Mouse (Mus musculus) forebrain, embryonic 14.5 days (tissue): ENCODE measurements around the gene Tbc1d12. TPM values are rescaled to one million over a fixed set of nuclear protein-coding genes. Genes with fewer than 3 reads are reported as not detected.

Source experiments
- ATAC-seq: fragments of 200-750 bp; cut with Nextera tagmentation; 2 replicates; pipeline ENCODE4 v1.8.0; 2017; ENCODE audit warnings: mild to moderate bottlenecking, moderate library complexity
- DNase-seq: peaks from one replicate; pipeline ENCODE4 v3.0.0-alpha.2; 2015; ENCODE audit warnings: low spot score
- H3K27ac ChIP-seq: fragments of 300-500 bp; sonication (generic); 2 replicates; pipeline ENCODE4 v1.5.1; 2014; ENCODE audit warnings: low read depth, mild to moderate bottlenecking, control low read depth, low read length, moderate library complexity
- H3K27me3 ChIP-seq: fragments of 300-500 bp; sonication (generic); replicated peaks from 2 replicates; pipeline ENCODE4 v1.6.1; 2014; ENCODE audit warnings: low read length, control low read depth, mixed read lengths; ENCODE audit not compliant: control insufficient read depth, insufficient read depth
- H3K36me3 ChIP-seq: fragments of 300-500 bp; sonication (generic); 2 replicates; pipeline ENCODE4 v1.6.1; 2014; ENCODE audit warnings: low read length, control low read depth; ENCODE audit not compliant: control insufficient read depth, insufficient read depth
- H3K4me1 ChIP-seq: fragments of 300-500 bp; sonication (generic); 2 replicates; pipeline ENCODE4 v1.6.1; 2014; ENCODE audit warnings: antibody characterized with exemption, low read length, control low read depth; ENCODE audit not compliant: control insufficient read depth, insufficient read depth
- H3K4me2 ChIP-seq: fragments of 300-500 bp; sonication (generic); 2 replicates; pipeline ENCODE4 v1.6.1; 2014; ENCODE audit warnings: mild to moderate bottlenecking, control low read depth, low read length
- H3K4me3 ChIP-seq: fragments of 300-500 bp; sonication (generic); 2 replicates; pipeline ENCODE4 v1.5.1; 2014; ENCODE audit warnings: low read depth, low read length, control low read depth
- H3K9ac ChIP-seq: fragments of 300-500 bp; sonication (generic); 2 replicates; pipeline ENCODE4 v1.6.1; 2014; ENCODE audit warnings: mild to moderate bottlenecking, low read length, control low read depth, moderate library complexity
- H3K9me3 ChIP-seq: fragments of 300-500 bp; sonication (generic); replicated peaks from 2 replicates; pipeline ENCODE4 v1.6.1; 2016; ENCODE audit warnings: low read length, control low read depth, mixed read lengths; ENCODE audit not compliant: control insufficient read depth
- WGBS: fragments of 180-500 bp; shearing (Covaris S2); extraction: QIAGEN DNeasy Blood & Tissue Kit; methylation state at CpG from one replicate; pipeline ENCODE4 v1.1.7; 2014; 5-methylcytosine and 5-hydroxymethylcytosine counted together
- polyA plus RNA-seq: library from polyadenylated mRNA; unstranded; fragments of >200 nt; fragmentation: Nextera tagmentation; extraction: Ambion mirVana; gene quantifications from 2 replicates; pipeline ENCODE4 v1.2.1, GENCODE M21; 2014

The Tbc1d12 gene
- polyA plus RNA-seq, 1 experiment from 2014 or later, result 6.2 TPM

- peak overlapping the region; percentile 91 for H3K9ac ChIP-seq
- H3K4me2 ChIP-seq, result peak overlapping the region; percentile 97
- H3K4me1 ChIP-seq, result peaks cover 4% of the 10 kb centered on the region; the same call in 1 of the 2 replicates
- peak overlapping the region; percentile 82 for H3K4me3 ChIP-seq
- no peaks in the 10 kb centered on the region for H3K27me3 ChIP-seq
- no peaks in the 10 kb centered on the region for H3K36me3 ChIP-seq
- no peak overlapping the region for H3K27ac ChIP-seq
- 72% methylated on average over 13 of the region's 13 CpGs for WGBS
- no peaks in the 10 kb centered on the region for H3K9me3 ChIP-seq
- no peak for ATAC-seq
- DNase-seq, result peak; percentile 4
Observed at GRCm38 (mm10) chr19:38929471-38930251, 93.3 kb downstream of the Tbc1d12 start.

- WGBS, result 2% methylated on average over 23 of the region's 23 CpGs
- Histone ChIP-seq H3K27ac (no peak overlapping the region), H3K9ac (peak overlapping the region; percentile 91), H3K36me3 (no peaks in the 10 kb centered on the region), H3K9me3 (no peaks in the 10 kb centered on the region), H3K4me2 (peak overlapping the region; percentile 97), H3K27me3 (no peaks in the 10 kb centered on the region), H3K4me3 (peak overlapping the region; percentile 82), H3K4me1 (peaks cover 4% of the 10 kb centered on the region; the same call in 1 of the 2 replicates)
- ATAC-seq (peak; percentile 29; the same call in 1 of the 2 replicates), DNase-seq (no peak)
Observed at GRCm38 (mm10) chr19:38930252-38930787, 93.9 kb downstream of the Tbc1d12 start.

GRCm38 (mm10) chr19:38930788-38931565 lies 94.6 kb downstream of the Tbc1d12 start, which contains the start of gene Hells:
TSS of gene Hells (plus strand) at chr19:38930915.
- H3K27ac ChIP-seq, result peak within 1 kb of the TSS; percentile 46; the same call in 1 of the 2 replicates
- peak; percentile 95 for DNase-seq
- under 1% methylated on average over 76 of the region's 76 CpGs for WGBS

GRCm38 (mm10) chr19:38931566-38931890 lies 95.1 kb downstream of the Tbc1d12 start:
- DNase-seq (no peak), ATAC-seq (no peak)
- WGBS, result 2% methylated on average over 6 of the region's 6 CpGs

More at GRCm38 (mm10) chr19:38930788-38931565, 94.6 kb downstream of the Tbc1d12 start, which contains the start of gene Hells:
- Histone ChIP-seq H3K9me3 (no peaks in the 10 kb centered on the region), H3K4me1 (peaks cover 4% of the 10 kb centered on the region; the same call in 1 of the 2 replicates), H3K9ac (peak within 1 kb of the TSS; percentile 91), H3K4me2 (peak within 1 kb of the TSS; percentile 97), H3K4me3 (peak within 1 kb of the TSS; percentile 82), H3K36me3 (0 out of 2 replicates have a peak, but pooled peaks cover 5% of the 10 kb centered on the region), H3K27me3 (no peaks in the 10 kb centered on the region)
- ATAC-seq, result peak; percentile 95

GRCm38 (mm10) chr19:38944590-38945307 lies 108.4 kb downstream of the Tbc1d12 start:
- H3K9me3 ChIP-seq, result no peaks in the 10 kb centered on the region
- H3K4me2 ChIP-seq, result no peak overlapping the region
- H3K4me1 ChIP-seq, result no peaks in the 10 kb centered on the region
- H3K4me3 ChIP-seq, result no peak overlapping the region
- ATAC-seq, result no peak
- DNase-seq, result no peak
- 88% methylated on average over 2 of the region's 2 CpGs for WGBS
- H3K36me3 ChIP-seq, result peaks cover 45% of the 10 kb centered on the region
- H3K27ac ChIP-seq, result no peak overlapping the region
- no peaks in the 10 kb centered on the region for H3K27me3 ChIP-seq
- no peak overlapping the region for H3K9ac ChIP-seq

More at GRCm38 (mm10) chr19:38931566-38931890, 95.1 kb downstream of the Tbc1d12 start:
- Histone ChIP-seq H3K9ac (peak overlapping the region; percentile 91), H3K4me3 (peak overlapping the region; percentile 82), H3K36me3 (0 out of 2 replicates have a peak, but pooled peaks cover 7% of the 10 kb centered on the region), H3K4me1 (peaks cover 4% of the 10 kb centered on the region; the same call in 1 of the 2 replicates), H3K27ac (no peak overlapping the region), H3K9me3 (no peaks in the 10 kb centered on the region), H3K4me2 (peak overlapping the region; percentile 97), H3K27me3 (no peaks in the 10 kb centered on the region)

Other genes with a start within 250 kb of the Tbc1d12 start
- 6.4 and 6.9 TPM in 2 replicates for gene Noc3l, start 17.3 kb upstream of the Tbc1d12 start, polyA plus RNA-seq
- 25.4 and 27.8 TPM in 2 replicates for gene Hells, start 94.3 kb downstream of the Tbc1d12 start, polyA plus RNA-seq
- not detected in 2 replicates for gene Cyp2c55, start 170.4 kb downstream of the Tbc1d12 start, polyA plus RNA-seq
- not detected in 2 replicates for gene Cyp2c65, start 224.4 kb downstream of the Tbc1d12 start, polyA plus RNA-seq